Mouse (Mus musculus) right cerebral cortex, adult 2 months (tissue): ENCODE results near the gene Gucd1.
A peak's percentile ranks its signal among the peaks of the same experiment; 100 is the strongest.
"Not testable (repeated sequence)": the region's sequence is repeated elsewhere in the genome, so short reads cannot be mapped to it uniquely, and the experiment has no call there.

ENCODE experiments used
- DNase-seq, 2 experiments: peaks; one replicate each; pipeline ENCODE4 v3.0.0; 2021 to 2022; ENCODE audit warnings: low spot score in 2 of 2

Gucd1 gene

GRCm38 (mm10) chr10:75535423-75535822 lies 17.7 kb upstream of the Gucd1 start:
- no peak for DNase-seq

GRCm38 (mm10) chr10:75534934-75535333 lies 17.2 kb upstream of the Gucd1 start:
- no peak for DNase-seq

- DNase-seq = no peak
These were observed 16.4 kb upstream of the Gucd1 start for GRCm38 (mm10) chr10:75534216-75534615.

- DNase-seq = no peak
These were observed 13.8 kb upstream of the Gucd1 start for GRCm38 (mm10) chr10:75531532-75532090.

GRCm38 (mm10) chr10:75530322-75530721 lies 12.6 kb upstream of the Gucd1 start:
- no peak for DNase-seq

GRCm38 (mm10) chr10:75525450-75525849 lies 7.7 kb upstream of the Gucd1 start:
- DNase-seq = not testable (repeated sequence)

- DNase-seq = no peak
These were observed 3.9 kb upstream of the Gucd1 start for GRCm38 (mm10) chr10:75521643-75522042.

GRCm38 (mm10) chr10:75520581-75520980 lies 2.8 kb upstream of the Gucd1 start:
- DNase-seq = no peak

- DNase-seq = peak; percentile 87 to 88
These were observed 557 bp downstream of the Gucd1 start, which contains the start of gene Snrpd3 for GRCm38 (mm10) chr10:75517073-75517757. Snrpd3 (plus strand) TSS chr10:75517551.

- DNase-seq = no peak
These were observed 1.1 kb downstream of the Gucd1 start for GRCm38 (mm10) chr10:75516724-75517072.

- DNase-seq = no peak
These were observed 1.6 kb downstream of the Gucd1 start for GRCm38 (mm10) chr10:75516038-75516723.

- DNase-seq = no peak
These were observed 2.3 kb downstream of the Gucd1 start for GRCm38 (mm10) chr10:75515216-75516037.

GRCm38 (mm10) chr10:75514361-75514760 lies 3.4 kb downstream of the Gucd1 start:
- DNase-seq = no peak

GRCm38 (mm10) chr10:75513306-75514067 lies 4.3 kb downstream of the Gucd1 start:
- no peak for DNase-seq

- DNase-seq = no peak
These were observed 5.0 kb downstream of the Gucd1 start for GRCm38 (mm10) chr10:75512796-75513195.

GRCm38 (mm10) chr10:75511897-75512296 lies 5.9 kb downstream of the Gucd1 start:
- DNase-seq = no peak

- no peak for DNase-seq
These were observed 6.7 kb downstream of the Gucd1 start for GRCm38 (mm10) chr10:75511060-75511459.

- DNase-seq = no peak
These were observed 7.3 kb downstream of the Gucd1 start for GRCm38 (mm10) chr10:75510446-75510845.

GRCm38 (mm10) chr10:75505928-75506327 lies 11.8 kb downstream of the Gucd1 start:
- DNase-seq = not testable (repeated sequence)

- DNase-seq = no peak
These were observed 12.7 kb downstream of the Gucd1 start for GRCm38 (mm10) chr10:75505130-75505495.
